20 mouse cellular contexts compared by ENCODE assay signal in the genomic region with DNA sequence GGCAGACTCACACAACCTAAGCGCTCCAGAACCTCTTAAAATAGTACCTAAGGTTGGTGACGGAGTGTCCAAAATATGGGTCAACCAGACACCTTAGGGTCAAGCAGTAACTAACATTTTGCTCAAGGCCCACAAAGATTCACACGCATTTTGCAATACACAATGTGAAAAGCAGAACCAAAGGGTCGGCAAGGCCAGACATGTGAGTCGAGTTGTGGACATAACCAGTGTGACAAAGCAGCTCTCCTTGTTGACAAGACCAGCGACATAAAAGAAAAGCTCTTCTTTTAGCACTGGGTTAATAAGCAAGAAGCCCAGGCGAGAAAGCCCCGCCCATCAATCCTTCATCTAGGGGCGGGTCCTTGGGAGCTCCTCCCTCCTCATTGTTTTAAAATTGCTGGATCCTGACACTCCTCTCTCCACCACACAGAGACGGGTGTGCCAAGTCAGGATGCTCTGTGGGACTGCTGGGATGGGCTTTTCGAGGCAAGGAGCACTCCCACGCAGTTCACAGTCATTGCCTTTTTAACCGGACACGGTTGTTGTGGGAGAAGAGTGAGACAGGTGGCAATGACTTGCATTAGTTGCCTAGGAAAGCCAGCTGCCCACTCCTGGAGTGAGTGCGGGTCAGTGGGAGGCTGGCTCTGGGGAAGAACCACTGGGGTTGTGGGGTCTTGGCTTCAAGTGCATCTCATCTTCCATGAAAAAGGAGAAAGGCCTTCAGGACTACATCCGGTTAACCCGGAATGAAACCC. TPM values are rescaled to one million over a fixed set of nuclear protein-coding genes. Genes with fewer than 3 reads are reported as not detected.
DNase-seq lines count a peak whose midpoint lies in the region; ATAC-seq lines count a peak whose summit lies in the region.
"Had no signal": no experiment of that assay in that cellular context is flagged by ENCODE, and none has a peak within 500 bp of the region (broad histone marks: within the 10 kb centered on the region; RNA-seq: fewer than 3 reads in every experiment).

No protein-coding gene starts in this region.

- peak; percentile 49 for ATAC-seq in granulocyte monocyte progenitor cell, adult 5-6 weeks (replicated peaks; ENCODE audit: poor library complexity, severe bottlenecking)
- ATAC-seq in neutrophil, adult 5-6 weeks (ENCODE audit: extremely low read depth, insufficient number of reproducible peaks, low FRiP score, poor library complexity, severe bottlenecking), result peak; percentile 71
- ATAC-seq: forebrain, embryonic 14.5 days; intestine, postnatal 0 days had no signal

- peak; percentile 24 to 33 for DNase-seq in kidney, postnatal 4 days
- DNase-seq in kidney, postnatal 36 days, result no peak
- peak; percentile 35 for DNase-seq in ES-CJ7 (ENCODE audit: low read depth, low spot score)
- DNase-seq in left cerebral cortex, adult 9 months (ENCODE audit: low spot score in 2 of 2), result no peak
- DNase-seq in left cerebral cortex, postnatal 36 days (ENCODE audit: low spot score in 2 of 2), result no peak
- DNase-seq: adrenal gland, postnatal 14 days; cerebellum, adult 11 months; cerebellum, adult 9-11 months; gastrocnemius, postnatal 14 days; heart, adult 18-20 months; heart, postnatal 10 days; kidney, postnatal 10 days; liver, embryonic 13.5 days; lung, embryonic 14.5 days; retina, postnatal 1 day; right cerebral cortex, postnatal 25 days had no signal

- intact Hi-C loops in left cerebral cortex, postnatal 36 days (cut with DNase I), result no loop called here

RNA-seq across cellular contexts. Expression of a gene that starts 7.9 kb away (rescaled TPM):
- 15.5 and 23.1 TPM in 2 replicates for total RNA-seq in granulocyte monocyte progenitor cell, adult 5-6 weeks (2014; fragmentation: Nextera tagmentation)
- total RNA-seq in granulocyte monocyte progenitor cell, adult 5-6 weeks (2017), result 30.4 and 37.6 TPM in 2 replicates
- 168 and 183 TPM in 2 replicates for total RNA-seq in neutrophil, adult 5-6 weeks (2017)
- 10 to 100 TPM; 32.2 to 34.2 TPM for total RNA-seq in left cerebral cortex, postnatal 36 days (2021)

Comparison
In these comparisons a context has a peak if more than half of its experiments do, and no peak if none do; other contexts are left out.
1. DNase-seq: peak in kidney, postnatal 4 days (2 of 2) and ES-CJ7 (single experiment); none in kidney, postnatal 36 days (0 of 2), left cerebral cortex, adult 9 months (0 of 2) and left cerebral cortex, postnatal 36 days (0 of 2).